Mouse (Mus musculus): ENCODE data around the gene Tmem266.

The Tmem266 gene

GRCm38 (mm10) chr9:55453366-55453765, 126.7 kb downstream of the Tmem266 start:
- no peak for DNase-seq

- no peak for DNase-seq
These were observed 141.7 kb downstream of the Tmem266 start for GRCm38 (mm10) chr9:55468397-55468796.

- no peak for DNase-seq
These were observed 149.4 kb downstream of the Tmem266 start for GRCm38 (mm10) chr9:55476084-55476483.

- no peak for DNase-seq
These were observed 152.0 kb downstream of the Tmem266 start for GRCm38 (mm10) chr9:55478699-55479098.

GRCm38 (mm10) chr9:55482116-55482515, 155.4 kb downstream of the Tmem266 start:
- no peak for DNase-seq
